8 mouse cellular contexts compared by ENCODE assay signal in the genomic region with DNA sequence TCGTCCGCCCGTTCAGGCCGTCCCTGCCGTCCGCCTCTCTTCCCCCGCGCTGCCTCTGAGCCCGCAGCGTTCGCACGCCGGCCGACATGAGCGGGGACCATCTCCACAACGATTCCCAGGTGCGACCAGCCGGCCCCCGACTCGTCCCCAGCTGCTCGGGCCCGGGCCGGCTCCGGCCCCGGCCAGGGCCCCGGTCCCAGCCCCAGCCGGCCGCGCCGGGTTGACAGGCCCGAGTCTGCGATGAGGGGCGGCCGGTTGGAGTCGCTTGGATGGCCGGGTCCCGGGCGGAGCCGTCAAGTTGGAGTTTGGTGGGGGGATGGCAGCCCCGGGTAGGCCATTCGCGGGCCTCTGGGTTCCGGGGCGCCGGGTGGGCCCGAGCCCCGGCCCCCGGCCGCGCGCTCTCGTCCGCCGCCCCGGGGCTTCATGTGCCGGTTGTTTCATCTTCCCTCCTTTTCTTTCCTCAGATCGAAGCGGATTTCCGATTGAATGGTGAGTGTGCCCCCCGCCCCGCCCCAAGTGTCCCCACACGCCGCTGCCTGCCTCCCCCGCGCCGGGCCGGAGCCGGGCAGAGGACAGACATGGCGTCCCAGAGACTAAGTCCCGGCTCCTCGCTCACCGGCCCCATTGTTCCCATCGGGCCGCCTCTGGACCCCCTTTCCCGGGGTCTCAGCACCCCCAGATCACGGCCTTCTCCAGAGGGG. TPM values are rescaled to one million over a fixed set of nuclear protein-coding genes. Genes with fewer than 3 reads are reported as not detected.
A peak's percentile ranks its signal among the peaks of the same experiment; 100 is the strongest.
DNase-seq lines count a peak whose midpoint lies in the region; ATAC-seq and TF ChIP-seq lines count a peak whose summit lies in the region.

No protein-coding gene starts in this region.

- no peaks in the 10 kb centered on the region for H3K4me1 ChIP-seq in ES-Bruce4 (ENCODE audit: control insufficient read depth, insufficient read depth, low read length)
- peaks cover 11% of the 10 kb centered on the region for H3K4me1 ChIP-seq in bone marrow macrophage, adult 2 months (ENCODE audit: control insufficient read depth, insufficient read depth, low read length)
- peaks cover 6% of the 10 kb centered on the region; the same call in 1 of the 2 replicates for H3K4me1 ChIP-seq in forebrain, embryonic 11.5 days (replicated peaks; ENCODE audit: control insufficient read depth, insufficient read depth, low read length)

- TF ChIP-seq CTCF in ES-Bruce4 (IDR thresholded peaks at IDR 0.05; ENCODE audit: low read depth, low read length), result no peak
- no peak for TF ChIP-seq CTCF in bone marrow macrophage, adult 2 months (IDR thresholded peaks at IDR 0.05; ENCODE audit: low read depth, low read length)

- peaks cover 12% of the 10 kb centered on the region for H3K9me3 ChIP-seq in ES-Bruce4 (replicated peaks; ENCODE audit: control insufficient read depth, insufficient read depth, low read length, poor library complexity, severe bottlenecking)
- H3K9me3 ChIP-seq in forebrain, embryonic 11.5 days (ENCODE audit: control insufficient read depth, low read length), result no peaks in the 10 kb centered on the region

- intact Hi-C loops in heart, postnatal 36 days (cut with DNase I), result loop anchor here (2.0 kb wide), 2 partner anchors 25 to 55 kb away; no protein-coding TSS in a partner anchor

- peak overlapping the region; percentile 62 for H3K4me2 ChIP-seq in forebrain, embryonic 11.5 days (ENCODE audit: low read depth, low read length, severe bottlenecking)

- H3K4me3 ChIP-seq in ES-Bruce4 (ENCODE audit: low read depth, low read length), result peak overlapping the region; percentile 94
- H3K4me3 ChIP-seq in bone marrow macrophage, adult 2 months (ENCODE audit: insufficient read depth, low read length), result peak overlapping the region; percentile 75
- H3K4me3 ChIP-seq in forebrain, embryonic 11.5 days (ENCODE audit: low read depth, low read length), result peak overlapping the region; percentile 99

- no peak for TF ChIP-seq POLR2A in ES-Bruce4 (IDR thresholded peaks at IDR 0.05; ENCODE audit: insufficient read depth, low read length)
- TF ChIP-seq POLR2A in bone marrow macrophage, adult 2 months (IDR thresholded peaks at IDR 0.05; ENCODE audit: borderline replicate concordance, low read depth, low read length), result no peak

- H3K9ac ChIP-seq in ES-Bruce4 (ENCODE audit: low read depth, poor library complexity, severe bottlenecking), result peak overlapping the region; percentile 99
- H3K9ac ChIP-seq in forebrain, embryonic 11.5 days (ENCODE audit: low read length), result peak overlapping the region; percentile 100

- peak; percentile 60 for ATAC-seq in forebrain, embryonic 11.5 days (replicated peaks; ENCODE audit: low FRiP score)

- peak overlapping the region; percentile 97 for H3K27ac ChIP-seq in ES-Bruce4 (ENCODE audit: insufficient read depth, low read length)
- peak overlapping the region; percentile 82 for H3K27ac ChIP-seq in bone marrow macrophage, adult 2 months (ENCODE audit: insufficient read depth, low read depth, low read length)
- peak overlapping the region; percentile 95 for H3K27ac ChIP-seq in forebrain, embryonic 11.5 days (ENCODE audit: low read depth, low read length)

- no peak for TF ChIP-seq EP300 in ES-Bruce4 (IDR thresholded peaks at IDR 0.05; ENCODE audit: insufficient read depth, low read depth, low read length)

- H3K27me3 ChIP-seq in ES-Bruce4 (ENCODE audit: control insufficient read depth, insufficient read depth, low read length, poor library complexity, severe bottlenecking), result no peaks in the 10 kb centered on the region
- H3K27me3 ChIP-seq in forebrain, embryonic 11.5 days (ENCODE audit: control insufficient read depth, insufficient read depth, low read length), result no peaks in the 10 kb centered on the region

- peaks cover 9% of the 10 kb centered on the region for H3K36me3 ChIP-seq in ES-Bruce4 (ENCODE audit: control insufficient read depth, insufficient read depth, low read length, poor library complexity, severe bottlenecking)
- no peaks in the 10 kb centered on the region; the same call in 1 of the 2 replicates for H3K36me3 ChIP-seq in forebrain, embryonic 11.5 days (ENCODE audit: control insufficient read depth, insufficient read depth, low read length)

- under 1% methylated on average over 67 of the region's 76 CpGs for WGBS in forebrain, embryonic 11.5 days

- peak; percentile 82 for DNase-seq in forebrain, embryonic 11.5 days (ENCODE audit: low spot score)
- DNase-seq in heart, postnatal 36 days, result peak; percentile 61 to 74
- DNase-seq in layer of hippocampus, postnatal 14 days (ENCODE audit: low spot score in 2 of 2), result peak; percentile 37 to 51
- DNase-seq in lung, postnatal 14 days, result peak; percentile 61
- peak; percentile 2 for DNase-seq in retina, adult 2 months (ENCODE audit: low read depth, low spot score)
- peak; percentile 63 to 64 for DNase-seq in thymus, postnatal 36 days

RNA-seq across cellular contexts. Expression of a gene that starts 0.6 kb away (rescaled TPM):
- 156 and 174 TPM in 2 replicates for polyA plus RNA-seq in ES-Bruce4 (2011; ENCODE audit: insufficient read depth, insufficient read length, low read depth, missing spikeins)
- polyA plus RNA-seq in bone marrow macrophage, adult 2 months (2012; ENCODE audit: insufficient read depth, insufficient read length, missing spikeins), result 42.9 and 43.3 TPM in 2 replicates
- 118 and 140 TPM in 2 replicates for polyA plus RNA-seq in forebrain, embryonic 11.5 days (2014; fragmentation: Nextera tagmentation; extraction: Ambion mirVana)
- total RNA-seq in heart, postnatal 36 days (2021), result 10 to 100 TPM; 46.9 to 50.5 TPM
- total RNA-seq in layer of hippocampus, postnatal 14 days (2021), result 10 to 100 TPM; 80.3 to 88.0 TPM

Comparison
In these comparisons a context has a peak if more than half of its experiments do, and no peak if none do; other contexts are left out.
1. Peak in every context shown above with its lines: DNase-seq, ATAC-seq, H3K4me3 ChIP-seq and H3K27ac ChIP-seq.
2. DNase-seq: peak in every context shown above with its lines; median percentile 82 in forebrain, embryonic 11.5 days; 68 in heart, postnatal 36 days; 64 in thymus, postnatal 36 days; 61 in lung, postnatal 14 days; 44 in layer of hippocampus, postnatal 14 days; 2 in retina, adult 2 months.